Mouse (Mus musculus) forelimb bud, embryonic 11.5 days (tissue): ENCODE measurements at regions not wholly inside any gene's neighbourhood (a gene's known extent, or its start where the extent isn't known, plus 50 kb on each side); places are given as distances from the start of the nearest gene placed in this dataset.

Source experiments
- DNase-seq: peaks from one replicate; pipeline ENCODE4 v3.0.0-alpha.2; 2012; ENCODE audit warnings: low read depth, low spot score

GRCm38 (mm10) chr13:51973461-51973860 lies 127.0 kb downstream of the Gadd45g start:
- peak; percentile 70 for DNase-seq

GRCm38 (mm10) chr13:51974101-51974500 lies 127.6 kb downstream of the Gadd45g start:
- DNase-seq = no peak

- DNase-seq = no peak
Measured at GRCm38 (mm10) chr13:51975330-51975729, 128.9 kb downstream of the Gadd45g start.

- peak; percentile 60 for DNase-seq
Measured at GRCm38 (mm10) chr13:51975801-51976601, 129.5 kb downstream of the Gadd45g start.

GRCm38 (mm10) chr13:51976620-51977214 lies 130.2 kb downstream of the Gadd45g start:
- DNase-seq = no peak

- no peak for DNase-seq
Measured at GRCm38 (mm10) chr13:51979301-51979977, 133.0 kb downstream of the Gadd45g start.

GRCm38 (mm10) chr13:51980344-51980743 lies 133.9 kb downstream of the Gadd45g start:
- peak; percentile 67 for DNase-seq

- DNase-seq = no peak
Measured at GRCm38 (mm10) chr13:51983002-51983401, 136.5 kb downstream of the Gadd45g start.

GRCm38 (mm10) chr13:51983575-51983974 lies 137.1 kb downstream of the Gadd45g start:
- DNase-seq = no peak

GRCm38 (mm10) chr13:51991339-51991738 lies 144.9 kb downstream of the Gadd45g start:
- DNase-seq = no peak

GRCm38 (mm10) chr13:51992878-51993277 lies 146.4 kb downstream of the Gadd45g start:
- no peak for DNase-seq

- DNase-seq = no peak
Measured at GRCm38 (mm10) chr13:51996163-51996562, 149.7 kb downstream of the Gadd45g start.

GRCm38 (mm10) chr13:51998542-51998941 lies 152.1 kb downstream of the Gadd45g start:
- no peak for DNase-seq

- DNase-seq = peak; percentile 16
Measured at GRCm38 (mm10) chr13:52001811-52002210, 155.3 kb downstream of the Gadd45g start.

- DNase-seq = no peak
Measured at GRCm38 (mm10) chr13:52003946-52004539, 157.6 kb downstream of the Gadd45g start.

- no peak for DNase-seq
Measured at GRCm38 (mm10) chr13:52007585-52008395, 161.3 kb downstream of the Gadd45g start.

GRCm38 (mm10) chr13:52009231-52009630 lies 162.8 kb downstream of the Gadd45g start:
- no peak for DNase-seq

GRCm38 (mm10) chr13:52009766-52010165 lies 163.3 kb downstream of the Gadd45g start:
- no peak for DNase-seq

- DNase-seq = no peak
Measured at GRCm38 (mm10) chr13:52011001-52011400, 164.5 kb downstream of the Gadd45g start.

GRCm38 (mm10) chr13:52013182-52013581 lies 166.7 kb downstream of the Gadd45g start:
- no peak for DNase-seq

- no peak for DNase-seq
Measured at GRCm38 (mm10) chr13:52013757-52014156, 167.3 kb downstream of the Gadd45g start.
